In the genomic region with DNA sequence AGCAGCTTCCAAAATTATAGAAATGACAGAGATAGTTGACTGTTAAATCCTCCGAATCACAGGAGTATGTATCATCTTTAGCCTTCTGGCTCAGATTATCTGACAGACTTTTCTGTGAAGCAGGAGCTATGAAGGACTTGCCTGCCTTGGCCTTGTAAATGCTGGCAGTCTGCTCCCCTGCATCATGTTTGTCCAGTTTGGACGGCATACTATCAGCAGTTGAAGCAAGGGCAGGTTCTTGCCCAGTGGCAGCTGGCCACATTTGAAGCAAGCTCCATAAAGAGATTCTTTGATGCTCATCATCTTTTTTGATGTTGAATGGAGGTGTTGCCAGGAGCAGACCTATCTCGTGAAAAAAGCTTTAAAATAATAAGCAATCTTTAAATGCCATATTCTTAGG, we compare ENCODE assay signal across 13 mouse cellular contexts.
"Had no signal": no experiment of that assay in that cellular context is flagged by ENCODE, and none has a peak within 500 bp of the region (broad histone marks: within the 10 kb centered on the region; RNA-seq: fewer than 3 reads in every experiment).

No protein-coding gene starts in this region.

- DNase-seq: liver, postnatal 0 days; lung, adult 2 months; lung, postnatal 14 days; lung, postnatal 36 days; midbrain, embryonic 14.5 days; retina, postnatal 1 day; right cerebral cortex, adult 18-20 months; right cerebral cortex, postnatal 25 days; right cerebral cortex, postnatal 4 days; spleen, adult 18-20 months; thymus, adult 18-20 months; thymus, postnatal 14 days; thymus, postnatal 36 days had no signal
